Mouse (Mus musculus): ENCODE measurements at regions not wholly inside any gene's neighbourhood (a gene's known extent, or its start where the extent isn't known, plus 50 kb on each side); places are given as distances from the start of the nearest gene placed in this dataset.

DNA sequence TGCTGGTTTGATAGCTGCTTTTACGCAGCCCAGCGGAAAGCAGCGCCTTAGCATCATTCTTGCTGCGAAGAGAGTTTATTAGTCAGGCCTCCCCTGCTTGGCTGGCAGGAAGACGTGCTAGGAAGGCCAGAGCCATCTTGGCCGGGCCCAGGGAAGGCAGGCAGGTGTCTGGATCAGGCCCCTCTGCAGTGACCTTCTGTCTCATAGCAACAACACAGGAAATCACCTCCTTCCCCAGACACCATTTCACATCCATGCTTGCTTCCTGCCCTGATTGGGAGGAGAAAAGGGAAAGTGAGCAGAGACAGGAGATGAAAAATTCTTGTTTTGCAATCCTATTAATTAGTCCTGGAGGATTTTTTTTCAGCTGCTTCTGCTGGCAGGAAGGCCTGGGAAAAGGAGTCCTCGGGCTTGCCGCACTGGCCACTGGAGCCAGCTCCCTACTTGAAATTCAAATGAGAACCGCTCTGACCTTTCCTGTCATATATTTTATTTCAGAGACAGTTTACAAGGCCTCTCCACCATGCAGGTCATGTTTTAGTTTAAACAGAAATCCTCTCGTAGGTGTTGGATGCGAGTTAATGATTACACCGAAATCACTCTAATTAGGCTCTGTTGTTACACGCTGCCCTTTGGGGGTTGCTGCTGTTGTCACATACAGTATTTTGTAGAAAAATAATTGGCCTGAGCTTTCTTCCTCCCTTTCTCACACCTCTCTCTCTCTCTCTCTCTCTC lies 279.1 kb downstream of the Psat1 start:
- in situ Hi-C loops (cut with MboI; ENCODE audit: unreplicated experiment in 2 of 2) = no loop called here

DNA sequence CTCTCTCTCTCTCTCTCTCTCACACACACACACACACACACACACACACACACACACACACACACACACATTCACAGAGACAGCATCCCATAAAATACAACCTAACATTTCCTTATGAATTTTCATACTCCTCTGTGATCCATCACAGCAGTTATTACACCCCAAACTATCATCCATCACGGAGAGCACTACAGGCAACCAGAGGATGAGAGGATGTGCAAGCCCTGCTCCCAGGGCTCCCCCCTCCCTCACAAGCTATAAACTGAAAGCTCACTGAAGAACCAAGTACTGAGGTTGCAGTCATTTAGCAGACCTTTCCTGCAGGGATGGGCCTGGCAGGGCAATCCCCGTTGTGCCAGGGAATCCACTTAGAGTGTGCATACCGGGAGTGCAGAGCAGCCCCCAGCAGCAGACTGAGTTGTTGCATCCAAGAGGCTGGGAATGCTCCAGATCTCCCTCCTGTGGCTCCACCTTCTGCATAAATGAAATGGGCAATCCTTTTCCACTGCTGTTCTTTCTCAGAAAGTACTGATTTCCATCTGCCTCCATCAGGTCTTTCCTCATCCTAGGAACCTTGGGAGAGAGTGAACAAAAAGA lies 283.4 kb downstream of the Psat1 start:
- in situ Hi-C loops (cut with MboI; ENCODE audit: unreplicated experiment in 2 of 2) = no loop called here

- in situ Hi-C loops (cut with MboI; ENCODE audit: unreplicated experiment in 2 of 2) = loop anchor here (10.0 kb wide), 2 partner anchors 136 to 206 kb away; no protein-coding TSS in a partner anchor
Observed at GRCm38 (mm10) chr19:15658611-15659010, 288.5 kb downstream of the Psat1 start.

- in situ Hi-C loops (cut with MboI; ENCODE audit: unreplicated experiment in 2 of 2) = loop anchor here (10.0 kb wide), 2 partner anchors 137 to 207 kb away; no protein-coding TSS in a partner anchor
Observed at GRCm38 (mm10) chr19:15657846-15658245, 289.3 kb downstream of the Psat1 start.

- in situ Hi-C loops (cut with MboI; ENCODE audit: unreplicated experiment in 2 of 2) = loop anchor here in 1 of 2 experiments (10.0 kb wide), 1 partner anchor 225 kb away; no protein-coding TSS in a partner anchor
Observed at GRCm38 (mm10) chr19:15649368-15649767, 297.8 kb downstream of the Psat1 start.

DNA sequence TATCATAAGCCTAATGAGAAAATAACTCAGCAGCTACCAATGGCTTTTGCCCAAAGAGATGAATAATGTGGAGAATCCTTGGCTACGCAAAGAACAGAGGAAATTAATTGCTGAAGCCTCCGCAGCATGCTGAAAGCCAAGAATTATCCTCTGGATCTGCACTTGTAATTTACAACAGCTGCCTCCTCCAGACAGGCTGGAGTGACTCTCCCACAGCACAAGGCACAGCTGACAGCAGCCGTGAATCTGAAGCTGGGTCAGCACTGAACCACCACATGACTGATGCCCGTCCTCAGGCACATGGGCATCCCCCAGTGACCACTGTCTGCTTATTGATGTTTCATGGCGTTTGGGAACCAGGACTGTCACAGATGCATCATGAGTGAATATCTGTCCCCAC lies 299.8 kb downstream of the Psat1 start:
- in situ Hi-C loops (cut with MboI; ENCODE audit: unreplicated experiment in 2 of 2) = loop anchor here in 1 of 2 experiments (10.0 kb wide), 1 partner anchor 227 kb away; no protein-coding TSS in a partner anchor

DNA sequence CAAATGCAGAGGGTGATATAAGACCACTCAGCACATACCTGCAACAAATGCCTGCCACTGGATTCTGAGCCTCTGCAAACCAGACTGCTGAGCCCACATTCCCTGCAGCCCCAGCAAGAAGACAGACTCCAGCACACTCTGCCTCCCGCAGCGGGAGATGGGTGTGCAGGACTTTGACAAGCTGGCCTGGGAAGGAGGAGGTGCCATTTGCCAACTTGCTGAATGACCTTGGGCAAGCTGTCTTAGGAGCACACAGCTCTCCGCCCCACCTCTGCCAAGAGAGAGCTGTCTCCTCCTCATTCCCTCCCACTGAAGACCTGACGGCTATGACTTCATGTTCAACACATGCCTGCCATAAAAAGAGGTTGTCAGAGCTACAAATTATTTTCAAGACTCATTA lies 302.4 kb downstream of the Psat1 start:
- in situ Hi-C loops (cut with MboI; ENCODE audit: unreplicated experiment in 2 of 2) = loop anchor here in 1 of 2 experiments (10.0 kb wide), 1 partner anchor 230 kb away; no protein-coding TSS in a partner anchor

DNA sequence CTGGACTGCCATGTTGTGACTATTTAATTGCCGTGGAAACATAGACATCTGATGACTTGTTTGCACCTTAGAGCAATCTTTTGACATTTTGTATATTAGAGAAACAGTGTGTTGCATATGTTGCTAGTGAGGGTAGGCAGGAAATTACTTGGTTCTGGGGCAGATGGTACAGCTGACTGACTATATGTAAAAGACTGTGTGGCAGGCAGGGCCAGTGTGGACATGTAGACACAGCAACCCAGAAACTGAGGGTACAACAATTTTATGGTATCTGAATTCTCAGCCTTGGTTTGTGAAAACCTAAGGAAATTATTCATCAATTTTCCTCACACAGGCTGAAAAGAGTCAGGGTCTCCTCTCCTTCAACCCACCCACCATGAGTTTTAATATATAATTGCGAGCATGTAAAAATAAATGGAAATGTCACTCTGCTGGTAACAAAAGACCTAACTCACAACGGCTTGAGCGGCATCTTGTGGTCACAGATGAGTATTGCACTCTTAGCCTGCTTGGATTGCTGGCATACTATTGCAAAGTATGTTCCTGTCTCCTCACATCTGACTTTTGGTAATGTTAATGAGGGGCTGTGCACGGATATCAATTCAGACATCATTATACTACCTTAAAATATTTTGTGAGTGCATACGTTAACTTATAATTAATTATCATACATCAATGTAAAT lies 329.8 kb downstream of the Psat1 start:
- in situ Hi-C loops (cut with MboI; ENCODE audit: unreplicated experiment in 2 of 2) = loop anchor here in 1 of 2 experiments (5.0 kb wide), 1 partner anchor 1635 kb away; no protein-coding TSS in a partner anchor

DNA sequence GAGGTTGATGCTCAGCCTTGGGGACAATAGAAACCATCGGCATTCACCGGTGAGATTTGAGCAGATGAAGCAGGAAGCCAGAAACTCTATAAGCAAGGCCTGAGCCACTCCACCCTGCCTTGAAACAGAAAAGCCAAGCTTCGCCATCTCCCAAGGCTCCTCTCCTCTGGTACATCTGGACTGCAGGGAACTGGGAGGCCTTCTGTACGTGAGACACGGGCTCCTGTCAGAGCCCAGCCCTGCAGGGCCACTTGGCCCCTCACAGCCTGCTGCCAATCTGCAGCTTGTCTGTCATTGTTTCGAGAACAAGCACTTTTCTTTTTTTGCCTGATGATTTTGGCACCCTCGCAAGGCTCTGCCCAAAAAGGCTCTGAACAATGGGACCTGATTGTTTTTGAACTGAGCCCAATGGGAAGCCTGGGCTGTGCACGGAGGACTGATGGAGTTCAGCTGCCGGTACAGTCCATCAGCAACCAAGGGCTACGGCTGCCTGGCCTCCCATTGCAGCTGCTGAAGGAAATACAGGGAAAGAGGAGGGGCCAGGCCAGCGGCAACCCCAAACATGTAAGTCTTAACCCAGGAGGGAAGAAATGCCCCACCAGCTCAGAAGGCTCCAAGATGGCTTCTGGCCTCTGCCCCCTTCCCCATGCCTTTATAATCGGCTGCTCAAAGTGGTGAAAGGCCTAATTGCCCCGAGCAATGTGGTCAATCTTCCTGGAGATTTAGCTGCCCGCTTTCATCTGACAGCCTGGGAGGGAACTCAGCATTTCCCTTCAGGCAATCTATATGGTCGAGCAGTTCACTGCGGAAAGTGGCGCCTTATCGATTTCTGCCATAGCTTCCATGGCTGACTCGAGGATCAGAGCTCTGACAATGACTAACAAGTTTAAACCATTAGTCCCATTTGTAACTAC lies 332.2 kb downstream of the Psat1 start:
- in situ Hi-C loops (cut with MboI; ENCODE audit: unreplicated experiment in 2 of 2) = loop anchor here in 1 of 2 experiments (5.0 kb wide), 1 partner anchor 1633 kb away; no protein-coding TSS in a partner anchor

DNA sequence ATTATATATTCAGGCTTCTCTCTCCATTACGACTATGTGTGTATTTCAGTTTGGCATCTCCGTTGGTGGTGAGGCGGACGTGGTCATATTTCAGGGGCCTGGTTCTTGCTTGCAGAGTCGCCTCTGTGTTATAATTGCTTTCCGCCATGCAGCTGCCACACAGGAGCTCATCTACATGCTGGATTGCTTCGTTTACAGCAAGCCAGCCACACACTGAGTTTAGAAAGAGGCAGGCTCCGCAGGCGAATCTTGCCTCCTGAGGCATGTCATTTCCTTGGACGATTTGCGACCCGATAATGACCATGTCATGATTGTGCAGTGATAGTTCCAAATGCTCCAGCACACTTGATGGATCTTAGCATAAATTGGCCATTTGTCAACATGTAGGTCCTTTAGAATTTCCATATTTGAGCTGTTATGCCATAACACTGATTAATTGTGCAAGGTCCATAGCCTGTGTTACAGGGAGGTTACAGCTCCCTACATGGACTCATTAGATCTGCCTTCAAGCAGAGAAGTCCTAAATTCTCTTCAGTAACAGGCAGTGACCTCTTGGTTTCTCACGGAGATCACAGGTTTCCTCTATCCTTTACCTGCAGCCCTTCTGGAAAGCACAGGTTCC lies 335.9 kb downstream of the Psat1 start:
- in situ Hi-C loops (cut with MboI; ENCODE audit: unreplicated experiment in 2 of 2) = no loop called here

GRCm38 (mm10) chr19:15606440-15606839 lies 340.7 kb downstream of the Psat1 start:
- in situ Hi-C loops (cut with MboI; ENCODE audit: unreplicated experiment in 2 of 2) = no loop called here

DNA sequence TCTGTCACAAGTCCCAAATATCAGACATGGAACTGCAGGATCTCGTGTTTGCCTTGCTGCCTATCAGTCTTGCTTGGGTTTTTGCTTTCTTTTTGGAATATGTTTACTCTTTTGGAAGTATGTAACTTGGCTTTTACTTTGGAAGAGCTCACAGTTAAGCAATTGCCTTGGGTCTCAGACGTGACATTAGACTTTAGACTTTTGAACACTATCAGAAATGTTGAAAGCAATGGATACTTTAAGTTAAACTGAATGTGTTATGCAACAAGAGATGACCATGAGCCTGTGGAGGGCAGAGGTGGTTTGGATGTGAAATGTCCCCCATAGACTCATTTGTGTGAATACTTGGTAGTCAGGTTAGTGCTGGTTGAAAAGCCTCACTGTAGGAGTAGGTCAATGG lies 354.3 kb downstream of the Psat1 start:
- in situ Hi-C loops (cut with MboI; ENCODE audit: unreplicated experiment in 2 of 2) = no loop called here

DNA sequence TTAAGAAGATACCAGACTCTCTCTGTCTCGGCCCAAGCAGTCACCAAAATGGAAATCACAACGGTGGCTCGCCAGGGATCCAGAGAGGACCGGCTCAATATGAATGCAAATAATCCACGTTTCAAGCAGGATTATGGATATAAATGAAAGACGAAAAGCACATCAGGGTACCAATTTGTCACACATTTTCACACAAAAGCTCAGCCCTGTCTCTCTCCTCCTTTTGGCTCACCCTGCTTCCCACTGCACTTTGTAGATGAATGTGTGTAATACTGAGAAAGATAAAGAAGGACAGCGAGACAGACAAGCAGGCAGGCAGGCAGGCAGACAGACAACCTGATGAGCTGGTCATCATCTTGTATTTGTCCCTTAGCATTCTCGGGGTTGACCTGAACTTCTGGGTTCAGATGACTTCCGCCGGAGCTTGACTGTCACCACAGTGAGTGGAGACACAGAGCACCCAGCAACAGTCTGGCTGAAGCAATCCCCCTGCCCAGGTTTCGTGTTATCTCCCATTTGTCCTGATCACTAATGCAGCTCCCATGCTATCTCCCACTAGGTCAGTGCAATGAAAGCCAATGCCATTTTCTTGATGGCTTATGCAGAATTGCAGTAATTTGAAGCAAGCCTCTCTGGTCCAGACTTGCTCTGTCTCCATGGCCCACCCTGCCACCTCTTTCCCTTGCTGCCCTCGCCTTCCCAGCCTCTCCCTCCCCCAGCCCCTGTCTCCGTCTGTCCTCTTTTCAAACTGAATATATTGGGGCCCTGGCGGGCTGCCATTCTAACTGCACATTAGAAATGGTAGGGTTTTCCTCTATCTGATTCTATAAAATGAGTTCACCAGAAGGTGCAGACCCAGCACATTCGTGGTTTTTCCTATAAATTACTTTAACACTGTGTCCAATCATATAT lies 363.1 kb downstream of the Psat1 start:
- in situ Hi-C loops (cut with MboI; ENCODE audit: unreplicated experiment in 2 of 2) = no loop called here

GRCm38 (mm10) chr19:15583106-15583781 lies 363.9 kb downstream of the Psat1 start:
- in situ Hi-C loops (cut with MboI; ENCODE audit: unreplicated experiment in 2 of 2) = no loop called here

- in situ Hi-C loops (cut with MboI; ENCODE audit: unreplicated experiment in 2 of 2) = no loop called here
Observed at GRCm38 (mm10) chr19:15571204-15571603, 375.9 kb downstream of the Psat1 start.

GRCm38 (mm10) chr19:15561511-15561910 lies 385.6 kb downstream of the Psat1 start:
- in situ Hi-C loops (cut with MboI; ENCODE audit: unreplicated experiment in 2 of 2) = no loop called here

DNA sequence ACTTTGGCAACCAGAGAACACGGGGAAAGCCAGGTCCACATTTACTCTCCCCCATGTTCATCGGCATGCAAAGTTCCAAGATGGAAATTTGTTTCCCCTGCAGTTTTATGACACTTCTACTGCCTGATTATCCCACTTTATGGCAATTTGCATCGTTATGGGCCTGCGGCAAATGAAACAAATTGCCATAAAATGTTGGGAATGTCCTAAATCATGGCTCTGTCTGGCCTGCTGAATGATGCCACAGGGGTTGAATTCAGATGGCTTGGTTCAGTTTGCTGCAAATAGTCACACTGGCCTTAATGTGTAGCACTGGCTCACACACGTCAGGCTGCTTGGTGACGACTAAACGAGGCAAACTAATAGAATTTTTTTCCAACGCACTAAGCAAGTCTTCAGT lies 393.2 kb downstream of the Psat1 start:
- in situ Hi-C loops (cut with MboI; ENCODE audit: unreplicated experiment in 2 of 2) = no loop called here

GRCm38 (mm10) chr19:15517853-15518252 lies 429.3 kb downstream of the Psat1 start:
- in situ Hi-C loops (cut with MboI; ENCODE audit: unreplicated experiment in 2 of 2) = no loop called here

Measured in v-Abl transformed pro-B cells (cell line).